Mouse (Mus musculus) neural tube, embryonic 12.5 days (tissue): ENCODE measurements around the gene Slc25a26. TPM values are rescaled to one million over a fixed set of nuclear protein-coding genes. Genes with fewer than 3 reads are reported as not detected.
A peak's percentile ranks its signal among the peaks of the same experiment; 100 is the strongest.
"Not testable (repeated sequence)": the region's sequence is repeated elsewhere in the genome, so short reads cannot be mapped to it uniquely, and the experiment has no call there.

ENCODE experiments used
- ATAC-seq: fragments of 200-750 bp; cut with Nextera tagmentation; 2 replicates; pipeline ENCODE4 v1.8.0; 2017; ENCODE audit warnings: low read depth, mild to moderate bottlenecking, moderate TSS enrichment, moderate library complexity; ENCODE audit not compliant: low FRiP score
- H3K27ac ChIP-seq: fragments of 300-500 bp; sonication (generic); 2 replicates; pipeline ENCODE4 v1.5.1; 2016
- H3K27me3 ChIP-seq: fragments of 300-500 bp; sonication (generic); replicated peaks from 2 replicates; pipeline ENCODE4 v1.6.1; 2016; ENCODE audit warnings: mild to moderate bottlenecking
- H3K36me3 ChIP-seq: fragments of 300-500 bp; sonication (generic); 2 replicates; pipeline ENCODE4 v1.6.1; 2016; ENCODE audit warnings: mild to moderate bottlenecking
- H3K4me1 ChIP-seq: fragments of 300-500 bp; sonication (generic); 2 replicates; pipeline ENCODE4 v1.6.1; 2016
- H3K4me2 ChIP-seq: fragments of 300-500 bp; sonication (generic); replicated peaks from 2 replicates; pipeline ENCODE4 v1.6.1; 2016; ENCODE audit warnings: mild to moderate bottlenecking
- H3K4me3 ChIP-seq: fragments of 300-500 bp; sonication (generic); 2 replicates; pipeline ENCODE4 v1.5.1; 2016
- H3K9ac ChIP-seq: fragments of 300-500 bp; sonication (generic); 2 replicates; pipeline ENCODE4 v1.6.1; 2016; ENCODE audit warnings: mild to moderate bottlenecking
- H3K9me3 ChIP-seq: fragments of 300-500 bp; sonication (generic); 2 replicates; pipeline ENCODE4 v1.6.1; 2016; ENCODE audit warnings: mild to moderate bottlenecking
- WGBS: fragments of 180-500 bp; shearing (Covaris S2); methylation state at CpG from one replicate; pipeline ENCODE4 v1.1.7; 2016; 5-methylcytosine and 5-hydroxymethylcytosine counted together
- polyA plus RNA-seq: library from polyadenylated mRNA; unstranded; fragments of >200 nt; fragmentation: Nextera tagmentation; extraction: Ambion mirVana; gene quantifications from 2 replicates; pipeline ENCODE4 v1.2.1, GENCODE M21; 2016

The Slc25a26 gene
- polyA plus RNA-seq, 1 experiment from 2014 or later: 8.1 TPM

DNA sequence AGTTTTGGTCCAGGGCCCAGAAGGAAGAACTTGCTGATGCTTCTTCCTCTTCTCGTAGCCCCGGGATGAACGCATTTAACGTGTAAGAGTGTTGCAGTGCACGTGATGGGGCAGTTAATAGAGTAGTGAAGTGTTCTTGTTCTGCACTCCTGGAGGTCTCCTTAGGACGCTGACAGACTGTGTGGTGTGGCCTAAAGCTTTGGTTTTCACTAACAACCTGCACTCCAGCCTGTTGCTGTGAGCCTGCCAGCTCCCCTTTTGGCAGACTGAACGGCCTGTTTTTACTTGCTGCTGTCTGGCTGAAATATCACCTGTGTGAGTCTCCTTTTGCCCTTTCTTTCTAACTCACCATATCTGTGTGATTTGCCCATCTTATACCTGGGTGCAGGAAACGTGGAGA lies 36.3 kb downstream of the Slc25a26 start:
- H3K9ac ChIP-seq: no peak overlapping the region
- no peaks in the 10 kb centered on the region for H3K27me3 ChIP-seq
- no peak for ATAC-seq
- H3K9me3 ChIP-seq: no peaks in the 10 kb centered on the region
- no peak overlapping the region for H3K4me2 ChIP-seq
- 77% methylated on average over 8 of the region's 8 CpGs for WGBS
- H3K4me3 ChIP-seq: no peak overlapping the region
- H3K27ac ChIP-seq: no peak overlapping the region
- no peaks in the 10 kb centered on the region for H3K36me3 ChIP-seq
- 0 out of 2 replicates have a peak, but pooled peaks cover 3% of the 10 kb centered on the region for H3K4me1 ChIP-seq

DNA sequence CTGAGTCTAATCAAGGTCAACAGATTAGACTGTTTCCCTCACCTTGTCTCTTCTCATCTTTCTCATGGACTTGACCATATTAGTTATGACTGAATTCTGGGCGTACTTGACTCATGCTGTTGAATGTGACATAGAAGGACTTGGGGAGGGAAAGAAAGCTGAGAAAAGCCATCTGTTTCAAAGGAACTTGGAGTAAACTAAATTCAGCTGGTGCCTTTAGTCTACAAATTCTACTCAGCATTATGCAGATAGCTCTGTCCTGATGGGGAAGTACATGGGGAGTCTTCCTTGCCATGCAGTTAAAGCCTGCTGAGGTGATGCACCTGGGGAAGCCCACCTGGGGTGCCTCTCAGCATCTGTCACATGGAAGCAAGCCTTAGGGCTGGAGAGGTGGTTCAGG lies 37.5 kb downstream of the Slc25a26 start:
- H3K27ac ChIP-seq: no peak overlapping the region
- no peak for ATAC-seq
- WGBS: 97% methylated on average over 1 of the region's 1 CpGs
- 0 out of 2 replicates have a peak, but pooled peaks cover 3% of the 10 kb centered on the region for H3K4me1 ChIP-seq
- H3K4me3 ChIP-seq: no peak overlapping the region
- no peaks in the 10 kb centered on the region for H3K36me3 ChIP-seq
- no peaks in the 10 kb centered on the region for H3K27me3 ChIP-seq
- no peak overlapping the region for H3K9ac ChIP-seq
- no peak overlapping the region for H3K4me2 ChIP-seq
- H3K9me3 ChIP-seq: no peaks in the 10 kb centered on the region

DNA sequence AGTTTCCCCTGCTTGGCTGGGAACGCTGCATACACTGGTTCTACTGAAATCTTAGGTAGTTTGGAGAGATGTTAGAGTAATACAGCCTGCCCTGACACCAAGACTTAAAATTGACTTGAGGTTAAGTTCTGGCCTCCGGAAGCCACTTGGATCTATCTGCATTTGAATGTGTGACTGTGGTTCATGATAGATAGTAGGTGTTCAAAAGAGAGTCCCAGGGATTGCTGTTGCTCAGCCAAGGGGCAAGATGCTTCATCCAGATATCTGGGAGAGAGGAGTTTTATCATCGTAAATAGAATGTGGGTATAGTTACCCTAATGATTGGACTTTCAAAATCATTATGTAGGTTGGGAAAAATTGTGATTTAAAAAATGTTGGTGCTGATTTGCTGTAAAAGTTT lies 40.0 kb downstream of the Slc25a26 start:
- Histone ChIP-seq H3K4me2 (no peak overlapping the region), H3K27me3 (no peaks in the 10 kb centered on the region), H3K4me3 (no peak overlapping the region), H3K4me1 (0 out of 2 replicates have a peak, but pooled peaks cover 3% of the 10 kb centered on the region), H3K36me3 (no peaks in the 10 kb centered on the region), H3K9ac (no peak overlapping the region), H3K9me3 (no peaks in the 10 kb centered on the region), H3K27ac (no peak overlapping the region)
- ATAC-seq: no peak
- WGBS: 74% methylated on average over 3 of the region's 3 CpGs

DNA sequence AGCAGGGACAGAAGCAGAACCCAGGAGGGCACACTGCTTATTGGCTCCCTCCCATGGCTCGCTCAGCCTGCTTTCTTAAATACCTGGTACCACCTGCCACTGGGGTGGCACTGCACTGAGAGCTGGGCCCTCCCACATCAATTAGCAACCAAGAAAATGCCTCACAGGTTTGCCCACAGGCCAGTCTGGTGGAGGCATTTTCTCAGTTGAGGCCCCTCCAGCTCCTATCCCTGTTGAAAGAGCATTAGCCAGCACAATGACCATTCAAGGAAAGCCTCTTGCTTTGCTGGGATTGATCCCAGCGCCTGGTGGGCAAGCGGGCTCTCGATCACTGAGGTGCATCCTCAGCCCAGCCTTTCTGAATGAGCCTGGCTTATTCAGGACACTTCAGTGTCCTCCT lies 40.5 kb downstream of the Slc25a26 start:
- no peaks in the 10 kb centered on the region for H3K36me3 ChIP-seq
- no peak overlapping the region for H3K4me2 ChIP-seq
- no peaks in the 10 kb centered on the region for H3K27me3 ChIP-seq
- H3K4me1 ChIP-seq: 0 out of 2 replicates have a peak, but pooled peaks cover 3% of the 10 kb centered on the region
- 42% methylated on average over 4 of the region's 4 CpGs for WGBS
- no peak overlapping the region for H3K9ac ChIP-seq
- no peaks in the 10 kb centered on the region for H3K9me3 ChIP-seq
- no peak overlapping the region for H3K4me3 ChIP-seq
- no peak for ATAC-seq
- H3K27ac ChIP-seq: no peak overlapping the region

DNA sequence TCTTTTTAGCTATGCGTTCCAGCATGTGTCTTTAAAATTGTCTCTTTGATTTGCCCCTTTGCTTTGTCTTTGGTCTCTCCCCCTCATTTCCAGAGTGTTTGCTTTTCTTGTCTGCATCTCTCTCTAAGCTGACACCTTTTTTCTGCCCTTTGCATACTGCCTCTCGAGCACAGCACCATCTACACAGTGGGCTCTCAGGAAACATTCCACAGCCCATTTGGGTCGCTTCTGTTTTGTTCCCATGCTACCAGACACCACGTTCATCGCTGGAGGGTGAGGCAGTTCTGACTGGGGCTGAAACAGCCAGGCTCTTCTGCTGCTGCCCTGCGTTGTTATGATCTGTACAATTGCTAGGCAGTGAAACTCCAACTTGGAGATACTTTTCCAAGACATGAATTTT lies 41.0 kb downstream of the Slc25a26 start:
- WGBS: 42% methylated on average over 6 of the region's 6 CpGs
- no peak for ATAC-seq
- Histone ChIP-seq H3K27me3 (no peaks in the 10 kb centered on the region), H3K4me2 (no peak overlapping the region), H3K36me3 (no peaks in the 10 kb centered on the region), H3K9me3 (no peaks in the 10 kb centered on the region), H3K4me1 (0 out of 2 replicates have a peak, but pooled peaks cover 3% of the 10 kb centered on the region), H3K9ac (no peak overlapping the region), H3K27ac (no peak overlapping the region), H3K4me3 (no peak overlapping the region)

DNA sequence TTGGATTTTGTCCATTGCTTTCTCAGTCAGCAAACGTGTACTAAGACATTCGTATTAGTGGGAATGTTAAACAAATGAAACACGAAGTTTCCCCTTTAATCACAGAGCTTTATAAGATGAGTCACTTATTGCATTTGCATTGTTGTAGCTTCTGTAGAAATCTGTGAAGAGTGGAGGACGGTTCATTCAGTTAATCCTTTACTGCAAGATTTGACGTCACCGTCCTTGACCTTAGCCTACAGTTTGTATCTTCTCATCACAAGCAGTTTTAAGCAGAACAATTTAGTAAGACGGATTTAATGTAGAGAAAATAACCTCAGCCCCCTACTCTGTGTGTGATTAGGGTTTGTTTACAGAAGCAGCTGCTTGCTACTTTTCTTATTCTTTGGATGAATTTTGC lies 41.7 kb downstream of the Slc25a26 start:
- ATAC-seq: no peak
- 0 out of 2 replicates have a peak, but pooled peaks cover 3% of the 10 kb centered on the region for H3K4me1 ChIP-seq
- WGBS: 75% methylated on average over 7 of the region's 7 CpGs
- H3K27me3 ChIP-seq: no peaks in the 10 kb centered on the region
- no peak overlapping the region for H3K4me2 ChIP-seq
- no peak overlapping the region for H3K27ac ChIP-seq
- no peak overlapping the region for H3K4me3 ChIP-seq
- no peak overlapping the region for H3K9ac ChIP-seq
- H3K36me3 ChIP-seq: no peaks in the 10 kb centered on the region
- H3K9me3 ChIP-seq: no peaks in the 10 kb centered on the region

DNA sequence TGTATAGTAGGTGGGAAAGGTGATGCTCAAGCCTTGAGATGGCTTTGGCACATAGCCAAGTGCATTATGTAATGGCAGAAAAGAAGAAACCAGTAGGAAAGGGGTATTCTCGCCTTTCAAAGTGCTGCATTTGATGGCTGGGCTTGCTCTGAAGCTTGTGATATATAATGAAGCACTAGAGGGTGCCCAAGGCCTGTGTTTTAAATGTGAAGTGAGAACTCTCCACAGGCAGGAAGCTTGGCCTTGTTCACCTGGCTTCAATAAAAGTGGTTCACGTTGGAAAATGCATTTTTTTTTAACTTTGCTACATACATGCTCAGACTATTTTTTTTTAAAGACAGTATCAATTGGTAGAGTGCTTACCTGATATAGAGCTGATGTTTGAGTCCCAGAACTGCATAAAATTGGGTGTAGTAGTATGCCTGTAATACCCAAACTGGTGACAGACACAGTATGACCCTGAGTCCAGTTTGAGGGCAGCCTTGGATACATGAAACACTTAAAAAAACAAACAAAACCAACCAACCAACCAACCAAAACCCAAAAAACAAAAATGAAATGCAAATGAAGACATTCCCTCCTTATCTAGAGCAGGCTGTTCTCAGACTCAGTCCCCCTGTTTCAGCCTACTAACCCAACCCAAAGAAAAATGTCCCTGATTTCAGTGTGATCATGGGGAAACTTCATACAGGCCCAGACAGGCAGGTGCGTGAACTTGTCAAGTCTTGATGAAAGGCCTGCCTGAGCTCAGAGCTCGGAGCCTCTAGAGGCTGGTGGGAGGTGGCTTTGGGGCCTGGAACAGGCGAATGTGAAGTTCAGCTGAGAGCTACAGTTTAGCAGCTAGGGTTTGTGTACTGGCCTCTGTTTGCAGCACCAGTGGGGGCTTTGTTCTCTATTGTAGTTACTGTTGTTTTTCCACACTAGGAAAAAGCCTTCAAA lies 44.0 kb downstream of the Slc25a26 start:
- 0 out of 2 replicates have a peak, but pooled peaks have one; percentile 41 for ATAC-seq
- Histone ChIP-seq H3K9ac (no peak overlapping the region), H3K36me3 (no peaks in the 10 kb centered on the region), H3K27ac (no peak overlapping the region), H3K27me3 (no peaks in the 10 kb centered on the region), H3K4me2 (no peak overlapping the region), H3K9me3 (no peaks in the 10 kb centered on the region), H3K4me3 (no peak overlapping the region), H3K4me1 (0 out of 2 replicates have a peak, but pooled peaks cover 3% of the 10 kb centered on the region)
- 49% methylated on average over 5 of the region's 5 CpGs for WGBS

DNA sequence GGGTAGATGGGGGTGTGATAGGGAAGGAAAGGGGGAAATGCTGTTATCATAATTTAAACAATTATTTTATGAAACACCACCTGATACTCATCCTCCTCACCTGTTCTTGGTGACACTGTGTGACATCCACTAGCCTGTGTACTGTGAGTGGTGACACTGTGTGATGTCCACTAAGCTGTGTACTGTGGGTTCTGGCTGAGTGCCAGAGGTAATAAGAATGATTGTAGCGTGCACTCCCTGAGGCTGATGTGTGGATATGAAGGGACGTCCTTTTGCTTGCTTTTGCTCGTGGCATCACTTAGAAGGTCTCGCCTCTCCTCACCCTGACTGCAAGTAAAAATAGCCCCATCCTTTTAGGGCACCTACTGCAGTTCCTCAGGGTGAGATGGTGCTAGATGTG lies 47.1 kb downstream of the Slc25a26 start:
- H3K4me3 ChIP-seq: no peak overlapping the region
- H3K36me3 ChIP-seq: no peaks in the 10 kb centered on the region
- no peaks in the 10 kb centered on the region for H3K4me1 ChIP-seq
- no peaks in the 10 kb centered on the region for H3K27me3 ChIP-seq
- H3K4me2 ChIP-seq: no peak overlapping the region
- H3K9me3 ChIP-seq: no peaks in the 10 kb centered on the region
- H3K27ac ChIP-seq: no peak overlapping the region
- no peak overlapping the region for H3K9ac ChIP-seq
- no peak for ATAC-seq
- WGBS: 53% methylated on average over 4 of the region's 4 CpGs

DNA sequence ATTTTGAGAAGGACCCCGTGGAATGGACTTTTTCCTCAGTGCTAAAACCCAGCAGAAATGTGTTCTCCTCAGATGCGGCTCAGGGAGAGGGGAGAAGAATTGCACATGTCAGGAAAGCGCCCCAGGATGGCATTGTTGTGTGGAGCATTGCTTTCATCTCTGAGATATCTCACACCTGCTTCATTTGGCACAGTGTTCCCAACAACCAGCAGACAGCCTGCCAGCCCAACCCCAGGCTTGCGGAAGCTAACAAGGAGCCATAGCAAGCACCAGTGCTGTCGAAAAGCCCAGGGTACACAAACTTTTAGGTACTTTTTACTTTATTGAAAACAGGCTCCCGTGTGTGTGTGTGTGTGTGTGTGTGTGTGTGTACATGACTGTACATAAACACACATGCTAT lies 50.2 kb downstream of the Slc25a26 start:
- no peak for ATAC-seq
- Histone ChIP-seq H3K36me3 (no peaks in the 10 kb centered on the region), H3K9ac (no peak overlapping the region), H3K27ac (no peak overlapping the region), H3K27me3 (no peaks in the 10 kb centered on the region), H3K9me3 (no peaks in the 10 kb centered on the region), H3K4me1 (no peaks in the 10 kb centered on the region), H3K4me2 (no peak overlapping the region), H3K4me3 (no peak overlapping the region)
- WGBS: 78% methylated on average over 6 of the region's 6 CpGs

DNA sequence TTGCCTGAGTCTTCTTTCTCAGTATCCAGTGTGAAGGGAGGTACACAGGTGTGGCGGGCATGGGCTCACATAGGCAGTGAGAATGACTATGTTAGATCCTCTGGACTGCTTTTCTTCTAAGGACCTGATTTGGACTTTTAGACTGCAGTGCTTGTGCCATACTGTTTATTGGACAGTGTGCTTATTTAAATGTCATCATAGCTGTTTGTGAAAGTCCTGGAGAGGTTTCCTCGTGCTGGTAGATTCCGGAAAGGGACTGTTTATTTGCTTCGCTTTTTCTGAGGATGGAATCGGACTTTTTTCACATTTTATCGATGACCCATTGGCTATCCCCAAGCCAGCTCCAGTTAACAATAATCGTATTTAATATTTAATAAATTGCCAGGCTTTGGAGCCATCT lies 50.7 kb downstream of the Slc25a26 start:
- Histone ChIP-seq H3K27me3 (no peaks in the 10 kb centered on the region), H3K4me1 (no peaks in the 10 kb centered on the region), H3K9ac (no peak overlapping the region), H3K27ac (no peak overlapping the region), H3K4me3 (no peak overlapping the region), H3K9me3 (no peaks in the 10 kb centered on the region), H3K36me3 (no peaks in the 10 kb centered on the region), H3K4me2 (no peak overlapping the region)
- WGBS: 81% methylated on average over 7 of the region's 7 CpGs
- ATAC-seq: no peak

DNA sequence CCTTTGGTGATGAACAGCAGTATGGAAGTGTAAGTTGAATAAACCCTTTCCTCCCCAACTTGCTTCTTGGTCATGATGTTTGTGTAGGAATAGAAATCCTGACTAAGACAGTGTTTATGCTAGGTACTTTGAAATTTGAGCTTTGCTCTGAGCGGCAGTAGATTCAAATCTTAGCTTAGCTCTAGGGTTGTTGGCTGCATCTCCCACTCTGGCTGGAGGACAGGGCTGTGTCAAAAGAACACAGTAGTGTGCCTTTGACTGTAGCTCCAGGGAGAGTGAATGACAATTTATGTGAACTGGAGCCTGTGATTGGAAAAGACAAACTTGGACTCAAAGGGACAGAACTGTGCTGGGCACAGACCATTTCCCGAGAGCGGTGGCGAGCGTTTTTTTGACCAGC lies 53.0 kb downstream of the Slc25a26 start:
- Histone ChIP-seq H3K4me3 (no peak overlapping the region), H3K36me3 (no peaks in the 10 kb centered on the region), H3K27ac (no peak overlapping the region), H3K4me2 (no peak overlapping the region), H3K4me1 (no peaks in the 10 kb centered on the region), H3K27me3 (no peaks in the 10 kb centered on the region), H3K9me3 (no peaks in the 10 kb centered on the region), H3K9ac (no peak overlapping the region)
- ATAC-seq: no peak
- 95% methylated on average over 5 of the region's 5 CpGs for WGBS

DNA sequence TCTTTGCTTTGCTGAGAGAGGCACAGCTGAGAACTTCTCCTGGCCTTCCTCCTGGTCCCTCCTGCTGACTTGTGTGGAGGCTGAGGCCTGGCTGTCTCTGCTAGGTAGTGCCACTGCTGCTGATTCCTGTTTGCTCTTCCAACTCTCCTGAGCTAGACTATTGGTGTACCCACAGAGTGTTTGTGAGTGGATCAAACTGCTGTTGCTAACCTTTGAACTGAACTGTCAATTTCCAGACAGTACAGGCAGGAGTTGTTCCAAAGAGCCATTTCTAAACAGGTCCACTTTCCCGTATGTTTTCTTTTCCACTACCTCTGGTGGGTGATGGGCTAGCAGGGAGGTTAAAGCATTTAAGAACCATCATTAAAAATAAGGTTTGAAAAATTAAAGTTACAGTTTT lies 58.5 kb downstream of the Slc25a26 start:
- not testable (repeated sequence) for ATAC-seq, H3K9me3 ChIP-seq, H3K9ac ChIP-seq

DNA sequence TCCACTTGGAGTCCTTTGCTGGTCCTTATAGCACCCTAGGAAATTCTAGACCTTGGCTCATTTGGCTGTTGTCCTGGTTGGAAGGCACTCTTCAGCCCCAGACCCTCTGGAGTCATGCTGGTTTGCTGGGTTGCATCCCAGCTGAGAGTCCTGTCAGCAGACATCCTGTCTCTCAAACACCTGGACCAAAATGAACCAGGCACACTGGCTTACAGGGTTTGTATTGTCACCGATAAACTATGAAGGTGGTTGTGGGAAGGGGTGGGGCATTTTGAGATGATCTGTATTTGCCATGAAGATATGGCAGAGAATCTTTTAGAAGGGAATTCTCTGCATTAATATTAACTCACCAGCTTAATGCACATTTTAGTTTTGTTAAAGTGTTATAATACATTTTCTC lies 60.8 kb downstream of the Slc25a26 start:
- Histone ChIP-seq H3K27me3 (no peaks in the 10 kb centered on the region), H3K9ac (no peak overlapping the region), H3K27ac (no peak overlapping the region), H3K4me1 (no peaks in the 10 kb centered on the region), H3K4me3 (no peak overlapping the region), H3K4me2 (no peak overlapping the region), H3K36me3 (no peaks in the 10 kb centered on the region), H3K9me3 (no peaks in the 10 kb centered on the region)
- no peak for ATAC-seq
- 88% methylated on average over 1 of the region's 1 CpGs for WGBS

More for the DNA sequence above, 58.5 kb downstream of the Slc25a26 start:
- not testable (repeated sequence) for H3K27me3 ChIP-seq, H3K27ac ChIP-seq, H3K4me2 ChIP-seq, H3K4me1 ChIP-seq, H3K4me3 ChIP-seq, H3K36me3 ChIP-seq
- whole genome bisulfite sequencing: 84% methylated on average over 1 of the region's 1 CpGs
